Mouse (Mus musculus) stomach, postnatal 0 days (tissue): ENCODE measurements around the gene Clca3a2.
"Not testable (repeated sequence)": the region's sequence is repeated elsewhere in the genome, so short reads cannot be mapped to it uniquely, and the experiment has no call there.

Source experiments
- CTCF ChIP-seq: IDR thresholded peaks from 2 replicates; pipeline ENCODE4 v1.5.1; 2016; ENCODE audit warnings: antibody characterized with exemption, low read depth, mild to moderate bottlenecking, moderate library complexity
- EP300 ChIP-seq: optimal IDR thresholded peaks from 2 replicates; pipeline ENCODE3; 2016; ENCODE audit warnings: antibody characterized with exemption

DNA sequence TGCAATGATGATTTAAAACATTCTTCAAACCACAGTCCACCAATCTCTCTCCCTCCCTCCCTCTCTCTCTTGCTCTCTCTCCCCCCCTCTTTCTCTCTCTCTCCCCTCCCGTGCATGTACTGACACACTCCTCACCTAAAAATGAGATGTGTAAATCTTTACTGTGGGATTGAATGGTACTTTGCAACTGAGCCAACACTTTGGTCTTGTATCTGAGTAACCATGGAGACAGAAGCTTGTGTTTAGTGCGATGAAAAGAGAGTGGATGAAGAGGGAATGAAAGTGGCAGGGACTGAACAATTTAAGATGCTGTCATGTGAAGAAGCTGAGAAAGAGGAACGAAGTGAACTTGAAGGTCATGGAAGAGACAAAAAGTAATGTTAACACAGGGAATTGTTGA, 71.6 kb downstream of the Clca3a2 start:
- TF ChIP-seq CTCF, EP300: not testable (repeated sequence)
